Mouse (Mus musculus): ENCODE measurements around the gene Ptprr. TPM values are rescaled to one million over a fixed set of nuclear protein-coding genes. Genes with fewer than 3 reads are reported as not detected.

Ptprr gene
- total and polyA plus RNA-seq, 2 experiments from 2014 or later: 20.8 to 22.9 TPM

GRCm38 (mm10) chr10:116270646-116271469, 252.8 kb downstream of the Ptprr start:
- no peaks in the 10 kb centered on the region for H3K36me3 ChIP-seq (ENCODE audit: insufficient read depth, low read length)
- no peak overlapping the region for H3K4me3 ChIP-seq (ENCODE audit: low read length)
- no peak overlapping the region for H3K4me2 ChIP-seq (ENCODE audit: low read depth, low read length)
- DNase-seq (ENCODE audit: low spot score) (no peak), ATAC-seq (no peak)
- no peak overlapping the region for H3K9ac ChIP-seq (replicated peaks; ENCODE audit: low read length)
- peak overlapping the region; percentile 32; the same call in 1 of the 2 replicates for H3K27ac ChIP-seq
- no peaks in the 10 kb centered on the region for H3K4me1 ChIP-seq (ENCODE audit: insufficient read depth, low read length)
- no peaks in the 10 kb centered on the region for H3K9me3 ChIP-seq (ENCODE audit: low read length)
- no peak for TF ChIP-seq CTCF (IDR thresholded peaks at IDR 0.05; ENCODE audit: low read depth)
- WGBS: 73% methylated on average over 12 of the region's 12 CpGs
- H3K27me3 ChIP-seq (ENCODE audit: insufficient read depth, low read length): no peaks in the 10 kb centered on the region

GRCm38 (mm10) chr10:116271470-116271915, 253.5 kb downstream of the Ptprr start:
- DNase-seq (ENCODE audit: low spot score) (no peak), ATAC-seq (no peak)
- H3K36me3 ChIP-seq (ENCODE audit: insufficient read depth, low read length): no peaks in the 10 kb centered on the region
- TF ChIP-seq CTCF (IDR thresholded peaks at IDR 0.05; ENCODE audit: low read depth): no peak
- no peak overlapping the region for H3K9ac ChIP-seq (replicated peaks; ENCODE audit: low read length)
- H3K27ac ChIP-seq: peak overlapping the region; percentile 32; the same call in 1 of the 2 replicates
- no peaks in the 10 kb centered on the region for H3K27me3 ChIP-seq (ENCODE audit: insufficient read depth, low read length)
- no peaks in the 10 kb centered on the region for H3K4me1 ChIP-seq (ENCODE audit: insufficient read depth, low read length)
- H3K4me3 ChIP-seq (ENCODE audit: low read length): no peak overlapping the region
- H3K9me3 ChIP-seq (ENCODE audit: low read length): no peaks in the 10 kb centered on the region
- no peak overlapping the region for H3K4me2 ChIP-seq (ENCODE audit: low read depth, low read length)
- 88% methylated on average over 10 of the region's 10 CpGs for WGBS

- 76% methylated on average over 3 of the region's 3 CpGs for WGBS
- Histone ChIP-seq H3K36me3 (ENCODE audit: insufficient read depth, low read length) (no peaks in the 10 kb centered on the region), H3K9me3 (ENCODE audit: low read length) (no peaks in the 10 kb centered on the region), H3K4me2 (ENCODE audit: low read depth, low read length) (no peak overlapping the region), H3K27me3 (ENCODE audit: insufficient read depth, low read length) (no peaks in the 10 kb centered on the region), H3K4me1 (ENCODE audit: insufficient read depth, low read length) (no peaks in the 10 kb centered on the region), H3K9ac (replicated peaks; ENCODE audit: low read length) (no peak overlapping the region), H3K27ac (no peak overlapping the region), H3K4me3 (ENCODE audit: low read length) (no peak overlapping the region)
- TF ChIP-seq CTCF (IDR thresholded peaks at IDR 0.05; ENCODE audit: low read depth): no peak
- no peak for ATAC-seq
- no peak for DNase-seq (ENCODE audit: low spot score)
Observed at GRCm38 (mm10) chr10:116272156-116272555, 254.1 kb downstream of the Ptprr start.

- TF ChIP-seq CTCF (IDR thresholded peaks at IDR 0.05; ENCODE audit: low read depth): no peak
- no peaks in the 10 kb centered on the region for H3K27me3 ChIP-seq (ENCODE audit: insufficient read depth, low read length)
- H3K4me3 ChIP-seq (ENCODE audit: low read length): no peak within 1 kb of the TSS
- 68% methylated on average over 7 of the region's 7 CpGs for WGBS
- H3K4me1 ChIP-seq (ENCODE audit: insufficient read depth, low read length): no peaks in the 10 kb centered on the region
- no peak within 1 kb of the TSS for H3K27ac ChIP-seq
- H3K36me3 ChIP-seq (ENCODE audit: insufficient read depth, low read length): no peaks in the 10 kb centered on the region
- ATAC-seq (no peak), DNase-seq (ENCODE audit: low spot score) (no peak)
- no peak within 1 kb of the TSS for H3K9ac ChIP-seq (replicated peaks; ENCODE audit: low read length)
- no peaks in the 10 kb centered on the region for H3K9me3 ChIP-seq (ENCODE audit: low read length)
- no peak within 1 kb of the TSS for H3K4me2 ChIP-seq (ENCODE audit: low read depth, low read length)
Observed at GRCm38 (mm10) chr10:116275280-116275679, 257.3 kb downstream of the Ptprr start, which contains the start of gene Ptprb. TSS of gene Ptprb (plus strand) at chr10:116275523.

GRCm38 (mm10) chr10:116286697-116287344, 268.8 kb downstream of the Ptprr start:
- no peak for TF ChIP-seq CTCF (IDR thresholded peaks at IDR 0.05; ENCODE audit: low read depth)
- 85% methylated on average over 7 of the region's 7 CpGs for WGBS

GRCm38 (mm10) chr10:116288130-116288529, 270.1 kb downstream of the Ptprr start:
- DNase-seq (ENCODE audit: low spot score) (no peak), ATAC-seq (no peak)
- no peak overlapping the region for H3K4me2 ChIP-seq (ENCODE audit: low read depth, low read length)
- H3K9me3 ChIP-seq (ENCODE audit: low read length): no peaks in the 10 kb centered on the region
- H3K4me1 ChIP-seq (ENCODE audit: insufficient read depth, low read length): no peaks in the 10 kb centered on the region
- no peak overlapping the region for H3K27ac ChIP-seq
- no peaks in the 10 kb centered on the region for H3K27me3 ChIP-seq (ENCODE audit: insufficient read depth, low read length)
- H3K9ac ChIP-seq (replicated peaks; ENCODE audit: low read length): no peak overlapping the region
- no peak for TF ChIP-seq CTCF (IDR thresholded peaks at IDR 0.05; ENCODE audit: low read depth)
- 71% methylated on average over 9 of the region's 9 CpGs for WGBS
- H3K36me3 ChIP-seq (ENCODE audit: insufficient read depth, low read length): no peaks in the 10 kb centered on the region
- H3K4me3 ChIP-seq (ENCODE audit: low read length): no peak overlapping the region

More at GRCm38 (mm10) chr10:116286697-116287344, 268.8 kb downstream of the Ptprr start:
- H3K4me1 ChIP-seq (ENCODE audit: insufficient read depth, low read length): no peaks in the 10 kb centered on the region
- H3K9me3 ChIP-seq (ENCODE audit: low read length): no peaks in the 10 kb centered on the region
- DNase-seq (ENCODE audit: low spot score) (no peak), ATAC-seq (no peak)
- H3K27ac ChIP-seq: no peak overlapping the region
- H3K27me3 ChIP-seq (ENCODE audit: insufficient read depth, low read length): no peaks in the 10 kb centered on the region
- H3K4me3 ChIP-seq (ENCODE audit: low read length): no peak overlapping the region
- no peak overlapping the region for H3K4me2 ChIP-seq (ENCODE audit: low read depth, low read length)
- H3K9ac ChIP-seq (replicated peaks; ENCODE audit: low read length): no peak overlapping the region
- no peaks in the 10 kb centered on the region for H3K36me3 ChIP-seq (ENCODE audit: insufficient read depth, low read length)

All from hindbrain, postnatal 0 days (tissue).